Mouse (Mus musculus): ENCODE results near the gene Gm49450.

Gm49450 gene

DNA sequence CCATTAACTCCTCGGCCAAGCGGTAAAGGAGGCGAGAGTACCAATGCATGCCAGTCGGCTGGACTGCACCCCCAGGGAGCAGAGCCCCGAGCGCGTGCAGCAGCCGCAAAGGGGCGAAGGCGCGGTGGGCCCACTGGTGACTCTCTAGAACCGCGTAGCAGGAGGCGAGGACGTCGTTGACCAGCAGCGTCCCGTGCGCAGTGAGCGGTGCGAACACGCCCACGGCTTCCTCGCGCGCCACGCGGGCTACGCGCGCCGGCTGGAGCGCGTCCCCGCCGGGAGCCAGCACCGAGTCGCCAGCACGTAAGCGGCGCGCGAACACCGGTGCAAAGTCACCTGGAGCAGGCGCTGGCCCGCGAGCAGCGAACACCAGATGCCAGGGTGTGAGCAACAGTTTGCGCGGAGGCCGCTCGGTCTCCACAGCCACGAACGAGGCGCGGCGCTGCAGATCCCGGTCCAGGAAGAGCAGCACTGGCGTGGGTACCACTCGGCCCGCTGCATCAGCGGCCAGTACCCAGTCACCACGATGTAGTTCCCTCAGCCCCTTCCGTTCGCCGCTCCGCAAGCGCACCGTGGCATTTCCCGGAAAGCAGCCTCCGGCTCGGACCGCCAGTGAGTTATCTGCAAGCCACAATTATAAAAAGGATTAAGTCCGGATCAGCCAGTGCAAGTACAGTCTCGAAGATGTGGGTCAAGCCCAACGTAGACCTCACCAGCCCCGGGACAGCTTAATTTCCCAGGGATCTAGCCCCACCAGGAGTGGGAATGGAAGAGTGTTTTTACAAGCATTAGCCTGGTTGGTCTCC is 59.2 kb downstream of the Gm49450 start, which contains the start of gene Rhebl1:
TSS of gene Rhebl1 (minus strand) at position 601 of the 806 bp plus-strand sequence.
- peak; percentile 51 for DNase-seq (ENCODE audit: low read depth, low spot score)

- no peak for DNase-seq (ENCODE audit: low read depth, low spot score)
Measured at GRCm38 (mm10) chr15:98893036-98893435, 60.3 kb downstream of the Gm49450 start.

GRCm38 (mm10) chr15:98891907-98892606 is 61.3 kb downstream of the Gm49450 start:
- DNase-seq (ENCODE audit: low read depth, low spot score): peak; percentile 75

DNA sequence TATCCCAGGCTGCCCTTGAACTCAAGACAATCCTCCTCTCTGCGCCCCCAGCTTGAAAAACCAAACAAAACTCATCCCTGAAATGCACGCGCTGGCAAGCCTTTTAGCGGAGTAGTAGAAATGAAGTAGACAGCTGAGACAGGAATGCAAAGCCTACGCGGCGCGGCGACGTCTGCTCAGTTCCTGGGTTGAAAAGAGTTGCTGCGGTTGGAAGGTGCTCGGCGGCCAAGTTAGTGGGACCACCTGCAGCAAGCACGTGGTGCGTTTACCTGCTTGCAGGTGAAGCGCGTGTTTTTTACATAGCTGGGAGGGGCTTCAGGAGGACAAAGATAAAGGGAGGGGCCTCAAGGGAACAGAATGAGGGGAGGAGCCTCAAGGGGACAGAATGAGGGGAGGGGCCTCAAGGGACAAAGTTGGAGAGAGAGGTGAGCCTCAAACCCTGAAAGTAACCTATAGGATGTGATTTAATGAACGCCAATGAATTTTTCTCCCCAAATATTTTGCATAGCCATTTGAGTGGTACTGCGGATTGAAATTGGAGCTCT is 62.1 kb downstream of the Gm49450 start:
- no peak for DNase-seq (ENCODE audit: low read depth, low spot score)

DNA sequence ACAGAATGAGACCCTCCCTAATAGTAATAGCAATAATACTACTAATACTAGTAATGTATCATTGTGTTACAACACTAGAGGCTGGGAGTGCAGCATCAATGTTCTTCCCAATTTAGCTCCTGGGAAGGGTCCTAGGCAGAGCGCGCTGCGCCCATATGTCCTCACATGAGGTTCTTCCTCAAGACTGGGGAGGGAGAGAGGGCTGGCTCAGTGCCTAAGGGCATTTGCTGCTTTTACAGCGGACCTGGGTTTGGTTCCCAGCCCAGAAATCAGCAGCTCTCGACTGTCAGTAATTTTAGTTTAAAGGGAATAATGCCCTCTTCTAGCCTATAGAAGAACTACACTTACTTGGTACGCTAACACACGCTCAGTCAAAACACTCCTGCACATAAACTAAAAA is 65.8 kb downstream of the Gm49450 start:
- no peak for DNase-seq (ENCODE audit: low read depth, low spot score)

DNA sequence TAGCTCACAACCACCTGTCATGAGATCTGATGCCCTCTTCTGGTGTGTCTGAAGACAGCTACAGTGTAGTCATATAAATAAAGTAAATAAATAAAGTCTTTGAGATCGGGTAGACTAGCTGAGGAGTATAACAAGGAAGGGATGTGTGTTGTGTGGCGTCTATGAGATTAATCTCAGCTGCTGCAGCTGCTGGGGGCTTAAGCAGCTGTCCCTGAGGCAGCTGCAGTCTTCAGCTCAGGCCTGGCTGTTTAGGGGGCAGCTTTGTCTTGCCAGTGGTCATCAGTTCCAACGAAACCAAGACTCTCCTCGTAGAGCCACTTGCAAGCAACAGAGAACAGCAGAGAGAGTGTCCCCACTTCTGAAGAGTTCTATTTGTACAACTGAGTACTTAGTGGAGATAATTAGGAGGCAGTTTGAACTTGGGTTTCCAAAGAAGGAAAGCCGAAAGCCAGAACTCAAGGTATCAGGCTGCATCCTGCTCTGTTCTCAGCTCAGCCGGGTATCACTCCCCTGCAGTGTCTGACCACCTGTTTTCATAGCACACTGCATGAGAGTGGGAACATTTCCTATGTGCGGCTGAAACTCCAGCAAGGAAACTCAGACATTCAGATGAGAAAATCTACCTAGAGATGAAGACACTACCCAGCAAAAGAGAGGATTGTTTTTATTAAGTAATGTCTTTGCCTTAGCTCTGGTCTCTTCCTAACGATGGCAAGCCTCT is 66.5 kb downstream of the Gm49450 start:
- no peak for DNase-seq (ENCODE audit: low read depth, low spot score)

DNA sequence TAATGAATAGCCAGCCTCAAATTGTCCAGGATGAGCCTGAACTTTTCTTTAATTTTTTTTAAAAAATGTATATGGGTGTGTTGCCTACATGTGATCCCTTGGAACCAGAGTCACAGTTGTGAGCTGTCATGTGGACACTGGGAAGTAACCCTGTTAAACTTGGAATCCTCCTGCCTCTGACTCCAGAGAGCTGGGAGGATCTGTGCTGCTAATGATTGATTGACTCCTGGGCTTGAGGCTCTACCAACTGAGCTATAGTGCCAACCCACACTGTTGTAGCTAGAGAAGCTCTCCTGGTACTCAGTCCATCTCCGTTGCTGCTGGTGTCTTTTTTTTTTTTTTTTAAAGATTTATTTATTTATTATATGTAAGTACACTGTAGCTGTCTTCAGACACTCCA is 69.2 kb downstream of the Gm49450 start:
- no peak for DNase-seq (ENCODE audit: low read depth, low spot score)

DNA sequence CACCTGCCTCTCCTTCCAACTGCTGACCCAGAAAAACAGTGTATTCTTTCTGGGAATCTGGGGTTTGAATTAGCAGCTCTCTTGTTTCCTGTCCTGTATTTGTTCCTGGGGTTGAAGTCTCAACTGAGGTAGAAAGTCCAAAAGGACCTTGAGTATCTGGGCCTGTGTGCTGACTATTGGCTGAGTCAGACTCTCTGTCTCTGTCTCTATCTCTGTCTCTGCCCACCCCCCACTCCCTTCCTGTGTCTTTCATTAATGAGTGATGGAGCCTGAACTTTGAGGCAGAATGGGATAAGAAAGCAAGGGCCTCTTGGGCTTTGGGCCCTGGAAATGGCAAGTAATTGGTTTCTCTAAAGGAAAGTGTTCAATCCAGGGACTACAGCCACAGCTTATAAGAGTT is 69.7 kb downstream of the Gm49450 start:
- no peak for DNase-seq (ENCODE audit: low read depth, low spot score)

Measured in retina, postnatal 7 days (tissue).